Mouse (Mus musculus) myocyte (in vitro differentiated cells): ENCODE results near the gene Ccdc24.

Source experiments
- MAX ChIP-seq: IDR thresholded peaks from one replicate; pipeline ENCODE4 v1.6.1; 2011; ENCODE audit warnings: low read depth, mild to moderate bottlenecking, control low read depth
- POLR2A ChIP-seq: IDR thresholded peaks from one replicate; pipeline ENCODE4 v1.6.1; 2011; ENCODE audit warnings: low read depth, mild to moderate bottlenecking, control low read depth, moderate library complexity; ENCODE audit not compliant: insufficient read length
- POLR2AphosphoS2 ChIP-seq: IDR thresholded peaks from one replicate; pipeline ENCODE4 v1.6.1; 2011; ENCODE audit warnings: low read depth, control low read depth; ENCODE audit not compliant: insufficient read length
- USF1 ChIP-seq: IDR thresholded peaks from one replicate; pipeline ENCODE4 v1.6.1; 2011; ENCODE audit warnings: low read depth, mild to moderate bottlenecking, control low read depth, moderate library complexity

DNA sequence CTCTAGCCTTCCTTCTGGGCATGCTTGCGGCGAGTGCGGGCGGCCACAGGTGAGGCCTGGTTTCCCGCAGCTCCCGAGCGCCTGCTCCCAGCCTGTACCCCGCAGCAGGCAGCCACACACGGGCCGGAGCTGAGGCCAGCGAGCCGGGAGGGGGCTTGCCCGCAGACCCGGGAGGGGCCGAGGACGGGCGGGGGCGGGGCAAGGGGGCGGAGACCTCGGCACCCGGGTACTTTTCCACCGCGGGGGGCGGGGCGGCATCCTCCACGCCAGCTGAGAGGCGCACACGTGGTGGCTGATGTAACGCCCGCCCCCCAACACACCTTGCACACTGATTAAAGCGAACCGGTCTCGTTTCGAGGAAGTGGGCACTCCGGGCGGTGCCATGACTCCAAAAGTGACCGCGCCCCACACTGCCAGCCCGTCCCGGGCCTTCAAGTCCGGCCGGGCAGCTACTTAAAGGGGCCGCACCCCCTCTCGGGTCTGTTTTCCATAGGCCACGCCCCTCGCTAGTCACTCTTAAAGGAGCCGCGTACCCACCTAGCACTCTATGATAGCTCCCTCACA lies 36.1 kb downstream of the Ccdc24 start:
- TF ChIP-seq USF1 (peak; percentile 60), POLR2A (peak; percentile 79), POLR2AphosphoS2 (peak; percentile 73), MAX (peak; percentile 72)
